Mouse (Mus musculus) stomach, embryonic 14.5 days (tissue): ENCODE measurements around the gene Megf6. TPM values are rescaled to one million over a fixed set of nuclear protein-coding genes. Genes with fewer than 3 reads are reported as not detected.

Source experiments
- ATAC-seq: fragments of 200-750 bp; cut with Nextera tagmentation; 2 replicates; pipeline ENCODE4 v1.8.0; 2017; ENCODE audit warnings: low read depth, moderate TSS enrichment; ENCODE audit not compliant: insufficient number of reproducible peaks, insufficient read depth, low FRiP score
- H3K27ac ChIP-seq: fragments of 300-500 bp; sonication (generic); 2 replicates; pipeline ENCODE4 v1.5.1; 2014; ENCODE audit warnings: mild to moderate bottlenecking, low read length, moderate library complexity, mixed read lengths
- H3K27me3 ChIP-seq: fragments of 300-500 bp; sonication (generic); 2 replicates; pipeline ENCODE4 v1.6.1; 2014; ENCODE audit warnings: low read length, control low read depth, mixed read lengths; ENCODE audit not compliant: control insufficient read depth, insufficient read depth
- H3K36me3 ChIP-seq: fragments of 300-500 bp; sonication (generic); 2 replicates; pipeline ENCODE4 v1.6.1; 2014; ENCODE audit warnings: mild to moderate bottlenecking, control low read depth, low read length, moderate library complexity, mixed read lengths; ENCODE audit not compliant: control insufficient read depth, insufficient read depth
- H3K4me1 ChIP-seq: fragments of 300-500 bp; sonication (generic); 2 replicates; pipeline ENCODE4 v1.6.1; 2014; ENCODE audit warnings: low read length, control low read depth, mixed read lengths; ENCODE audit not compliant: control insufficient read depth, insufficient read depth
- H3K4me2 ChIP-seq: fragments of 300-500 bp; sonication (generic); replicated peaks from 2 replicates; pipeline ENCODE4 v1.6.1; 2014; ENCODE audit warnings: low read depth, low read length, control low read depth
- H3K4me3 ChIP-seq: fragments of 300-500 bp; sonication (generic); 2 replicates; pipeline ENCODE4 v1.5.1; 2014; ENCODE audit warnings: low read depth, low read length, control low read depth
- H3K9ac ChIP-seq: fragments of 300-500 bp; sonication (generic); replicated peaks from 2 replicates; pipeline ENCODE4 v1.6.1; 2014; ENCODE audit warnings: low read depth, mild to moderate bottlenecking, control low read depth, low read length, moderate library complexity, mixed read lengths
- H3K9me3 ChIP-seq: fragments of 300-500 bp; sonication (generic); 2 replicates; pipeline ENCODE4 v1.6.1; 2016; ENCODE audit warnings: low read depth, low read length, control low read depth; ENCODE audit not compliant: control insufficient read depth
- WGBS: fragments of 180-500 bp; shearing (Covaris S2); extraction: QIAGEN DNeasy Blood & Tissue Kit; methylation state at CpG from one replicate; pipeline ENCODE4 v1.1.7; 2014; 5-methylcytosine and 5-hydroxymethylcytosine counted together
- polyA plus RNA-seq: library from polyadenylated mRNA; unstranded; fragments of >200 nt; fragmentation: Nextera tagmentation; extraction: Ambion mirVana; gene quantifications from 2 replicates; pipeline ENCODE4 v1.2.1, GENCODE M21; 2014

Gene Megf6
- polyA plus RNA-seq, 1 experiment from 2014 or later = 16.8 TPM

- ATAC-seq = no peak
- Histone ChIP-seq H3K9me3 (no peaks in the 10 kb centered on the region), H3K27me3 (no peaks in the 10 kb centered on the region; the same call in 1 of the 2 replicates), H3K4me3 (no peak overlapping the region), H3K36me3 (peaks cover 15% of the 10 kb centered on the region), H3K4me1 (peaks cover 10% of the 10 kb centered on the region; the same call in 1 of the 2 replicates), H3K9ac (no peak overlapping the region), H3K4me2 (no peak overlapping the region), H3K27ac (no peak overlapping the region)
- WGBS = 84% methylated on average over 10 of the region's 10 CpGs
These were observed 24.2 kb upstream of the Megf6 start for GRCm38 (mm10) chr4:154146342-154146741.

- H3K4me3 ChIP-seq = no peak overlapping the region
- no peaks in the 10 kb centered on the region for H3K27me3 ChIP-seq
- no peak overlapping the region for H3K4me2 ChIP-seq
- no peaks in the 10 kb centered on the region for H3K4me1 ChIP-seq
- peaks cover 48% of the 10 kb centered on the region for H3K36me3 ChIP-seq
- H3K9me3 ChIP-seq = no peaks in the 10 kb centered on the region
- no peak overlapping the region for H3K27ac ChIP-seq
- WGBS = 67% methylated on average over 11 of the region's 11 CpGs
- ATAC-seq = no peak
- no peak overlapping the region for H3K9ac ChIP-seq
These were observed 16.4 kb upstream of the Megf6 start for GRCm38 (mm10) chr4:154154104-154154503.

- no peak overlapping the region for H3K9ac ChIP-seq
- WGBS = 83% methylated on average over 7 of the region's 7 CpGs
These were observed 14.5 kb upstream of the Megf6 start for GRCm38 (mm10) chr4:154156050-154156449.

GRCm38 (mm10) chr4:154157970-154158662, 12.4 kb upstream of the Megf6 start:
- no peak overlapping the region for H3K4me2 ChIP-seq
- no peaks in the 10 kb centered on the region for H3K27me3 ChIP-seq
- 92% methylated on average over 14 of the region's 14 CpGs for WGBS
- no peak overlapping the region for H3K9ac ChIP-seq
- peaks cover 9% of the 10 kb centered on the region; the same call in 1 of the 2 replicates for H3K4me1 ChIP-seq
- no peaks in the 10 kb centered on the region for H3K9me3 ChIP-seq
- no peak for ATAC-seq
- peaks cover 30% of the 10 kb centered on the region for H3K36me3 ChIP-seq
- no peak overlapping the region for H3K27ac ChIP-seq
- H3K4me3 ChIP-seq = no peak overlapping the region

More at GRCm38 (mm10) chr4:154156050-154156449, 14.5 kb upstream of the Megf6 start:
- H3K4me3 ChIP-seq = no peak overlapping the region
- no peak overlapping the region for H3K27ac ChIP-seq
- no peaks in the 10 kb centered on the region for H3K9me3 ChIP-seq
- peaks cover 39% of the 10 kb centered on the region for H3K36me3 ChIP-seq
- no peaks in the 10 kb centered on the region for H3K27me3 ChIP-seq
- H3K4me1 ChIP-seq = peaks cover 6% of the 10 kb centered on the region; the same call in 1 of the 2 replicates
- H3K4me2 ChIP-seq = no peak overlapping the region
- ATAC-seq = no peak

GRCm38 (mm10) chr4:154159002-154159401, 11.5 kb upstream of the Megf6 start:
- no peak overlapping the region for H3K4me3 ChIP-seq
- peaks cover 9% of the 10 kb centered on the region; the same call in 1 of the 2 replicates for H3K4me1 ChIP-seq
- H3K9me3 ChIP-seq = no peaks in the 10 kb centered on the region
- peak overlapping the region; percentile 82; the same call in 1 of the 2 replicates for H3K4me2 ChIP-seq
- no peak overlapping the region for H3K9ac ChIP-seq
- H3K27me3 ChIP-seq = no peaks in the 10 kb centered on the region
- ATAC-seq = no peak
- WGBS = 18% methylated on average over 6 of the region's 6 CpGs
- no peak overlapping the region for H3K27ac ChIP-seq
- peaks cover 24% of the 10 kb centered on the region for H3K36me3 ChIP-seq

GRCm38 (mm10) chr4:154159961-154160537, 10.5 kb upstream of the Megf6 start:
- 0 out of 2 replicates have a peak overlapping the region, but pooled peaks have one; percentile 11 for H3K27ac ChIP-seq
- peaks cover 9% of the 10 kb centered on the region; the same call in 1 of the 2 replicates for H3K4me1 ChIP-seq
- 2% methylated on average over 43 of the region's 47 CpGs for WGBS
- peak; percentile 43 for ATAC-seq
- peaks cover 23% of the 10 kb centered on the region for H3K36me3 ChIP-seq
- H3K9me3 ChIP-seq = no peaks in the 10 kb centered on the region
- peak overlapping the region; percentile 54 for H3K9ac ChIP-seq
- H3K27me3 ChIP-seq = no peaks in the 10 kb centered on the region
- peak overlapping the region; percentile 82 for H3K4me3 ChIP-seq
- peak overlapping the region; percentile 82 for H3K4me2 ChIP-seq

- 1% methylated on average over 70 of the region's 75 CpGs for WGBS
- H3K9me3 ChIP-seq = no peaks in the 10 kb centered on the region
- peak within 1 kb of the TSS; percentile 54 for H3K9ac ChIP-seq
- peak within 1 kb of the TSS; percentile 85 for H3K4me2 ChIP-seq
- peaks cover 19% of the 10 kb centered on the region for H3K36me3 ChIP-seq
- H3K27me3 ChIP-seq = no peaks in the 10 kb centered on the region
- peak within 1 kb of the TSS; percentile 82 for H3K4me3 ChIP-seq
- peak; percentile 94 for ATAC-seq
- peaks cover 9% of the 10 kb centered on the region; the same call in 1 of the 2 replicates for H3K4me1 ChIP-seq
- peak within 1 kb of the TSS; percentile 55; the same call in 1 of the 2 replicates for H3K27ac ChIP-seq
These were observed 9.8 kb upstream of the Megf6 start, which contains the start of gene Tprgl for GRCm38 (mm10) chr4:154160538-154161390. TSS of gene Tprgl (minus strand) at chr4:154160666.

- peaks cover 2% of the 10 kb centered on the region; the same call in 1 of the 2 replicates for H3K36me3 ChIP-seq
- no peak overlapping the region for H3K27ac ChIP-seq
- no peaks in the 10 kb centered on the region for H3K27me3 ChIP-seq
- no peak overlapping the region for H3K4me2 ChIP-seq
- no peaks in the 10 kb centered on the region for H3K9me3 ChIP-seq
- peaks cover 9% of the 10 kb centered on the region; the same call in 1 of the 2 replicates for H3K4me1 ChIP-seq
- H3K4me3 ChIP-seq = no peak overlapping the region
- no peak for ATAC-seq
- 14% methylated on average over 7 of the region's 7 CpGs for WGBS
- H3K9ac ChIP-seq = no peak overlapping the region
These were observed 7.2 kb upstream of the Megf6 start for GRCm38 (mm10) chr4:154163296-154163695.
